Comparison of ENCODE assay signal across 40 mouse cellular contexts in the genomic region with DNA sequence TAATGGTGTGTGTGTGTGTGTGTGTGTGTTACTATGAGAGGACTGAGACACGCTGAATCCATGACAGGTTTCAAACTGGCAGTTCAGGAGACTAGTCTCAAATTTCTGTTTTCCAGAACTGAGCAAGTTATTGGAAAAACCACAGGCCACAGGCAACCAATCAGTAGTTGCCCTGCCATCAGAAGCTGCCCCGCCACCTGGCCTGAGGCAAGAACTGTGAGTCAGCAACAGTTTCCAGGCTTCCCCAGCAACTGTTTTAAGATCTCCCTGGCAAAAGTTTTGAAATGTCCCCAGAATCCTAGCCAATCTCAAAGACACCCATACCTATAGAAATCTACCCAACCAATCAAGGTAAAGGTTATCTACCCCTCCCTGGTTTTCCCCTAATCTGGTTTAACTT. TPM values are rescaled to one million over a fixed set of nuclear protein-coding genes. Genes with fewer than 3 reads are reported as not detected.
"Had no signal": no experiment of that assay in that cellular context is flagged by ENCODE, and none has a peak within 500 bp of the region (broad histone marks: within the 10 kb centered on the region; RNA-seq: fewer than 3 reads in every experiment).

No protein-coding gene starts in this region.

- H3K9me3 ChIP-seq: heart, embryonic 13.5 days; heart, embryonic 15.5 days; hindbrain, embryonic 13.5 days; hindbrain, embryonic 15.5 days; kidney, embryonic 15.5 days; limb, embryonic 10.5 days; limb, embryonic 12.5 days; liver, embryonic 13.5 days had no signal

- DNase-seq: gastrocnemius, postnatal 14 days; gastrocnemius, postnatal 36 days; heart, adult 11 months; heart, adult 2 months; heart, postnatal 14 days; heart, postnatal 36 days; kidney, adult 11 months; kidney, adult 2 months; kidney, adult 9 months; kidney, postnatal 14 days; kidney, postnatal 36 days; liver; liver, embryonic 13.5 days had no signal

- H3K27ac ChIP-seq: heart, adult 2 months; heart, embryonic 13.5 days; heart, embryonic 15.5 days; hindbrain, embryonic 13.5 days; hindbrain, embryonic 15.5 days; hindbrain, postnatal 0 days; kidney, embryonic 15.5 days; kidney, postnatal 0 days; left cerebral cortex, adult 2 months; limb, embryonic 10.5 days; limb, embryonic 12.5 days; liver, embryonic 13.5 days had no signal

- H3K36me3 ChIP-seq: heart, embryonic 13.5 days; heart, embryonic 15.5 days; hindbrain, embryonic 13.5 days; hindbrain, embryonic 15.5 days; kidney, embryonic 15.5 days; limb, embryonic 10.5 days; limb, embryonic 12.5 days; liver, embryonic 13.5 days had no signal

- H3K4me2 ChIP-seq: heart, embryonic 11.5 days; heart, embryonic 13.5 days; heart, embryonic 15.5 days; hindbrain, embryonic 13.5 days; hindbrain, embryonic 15.5 days; kidney, embryonic 15.5 days; limb, embryonic 12.5 days; liver, embryonic 11.5 days; liver, embryonic 13.5 days had no signal

- H3K9ac ChIP-seq: heart, embryonic 13.5 days; heart, embryonic 15.5 days; hindbrain, embryonic 13.5 days; hindbrain, embryonic 15.5 days; kidney, embryonic 15.5 days; limb, embryonic 12.5 days; liver, embryonic 13.5 days had no signal

- ATAC-seq: hindbrain, postnatal 0 days; intestine, embryonic 16.5 days had no signal

- H3K27me3 ChIP-seq: heart, embryonic 13.5 days; heart, embryonic 15.5 days; hindbrain, embryonic 13.5 days; hindbrain, embryonic 15.5 days; kidney, embryonic 15.5 days; limb, embryonic 12.5 days; liver, embryonic 13.5 days had no signal

- H3K4me3 ChIP-seq: heart, adult 2 months; heart, embryonic 13.5 days; heart, embryonic 15.5 days; hindbrain, embryonic 13.5 days; hindbrain, embryonic 15.5 days; kidney, embryonic 15.5 days; left cerebral cortex, adult 2 months; limb, embryonic 10.5 days; limb, embryonic 12.5 days; liver, embryonic 13.5 days had no signal

- H3K4me1 ChIP-seq: heart, embryonic 13.5 days; heart, embryonic 15.5 days; hindbrain, embryonic 13.5 days; hindbrain, embryonic 15.5 days; kidney, embryonic 15.5 days; limb, embryonic 10.5 days; limb, embryonic 12.5 days; liver, embryonic 13.5 days had no signal

RNA-seq across cellular contexts. Expression of a gene that starts 36.5 kb away (rescaled TPM):
- total RNA-seq: gastrocnemius, adult 18-20 months; gastrocnemius, adult 8-10 months; gastrocnemius, postnatal 14 days; gastrocnemius, postnatal 36 days; heart, adult 2 months; heart, postnatal 14 days; heart, postnatal 36 days; hematopoietic stem cell, adult 5-6 weeks; hindbrain, postnatal 0 days; layer of hippocampus, adult 18-20 months; layer of hippocampus, postnatal 10 days; layer of hippocampus, postnatal 25 days; left cerebral cortex, adult 2 months; left cerebral cortex, postnatal 14 days; left cerebral cortex, postnatal 36 days had no signal
- polyA plus RNA-seq: gonadal fat pad, adult 2 months; heart, adult 2 months; heart, embryonic 11.5 days; heart, embryonic 13.5 days; heart, embryonic 15.5 days; heart, postnatal 0 days; hindbrain, embryonic 11.5 days; hindbrain, embryonic 13.5 days; hindbrain, embryonic 15.5 days; hindbrain, postnatal 0 days; intestine, embryonic 14.5 days; kidney, adult 2 months; kidney, embryonic 15.5 days; kidney, postnatal 0 days; limb, embryonic 10.5 days; limb, embryonic 12.5 days; limb, embryonic 14.5 days; liver, embryonic 11.5 days; liver, embryonic 13.5 days had no signal

RNA-seq across cellular contexts. Expression of a gene that starts 53.1 kb away (rescaled TPM):
- total RNA-seq: gastrocnemius, adult 18-20 months; gastrocnemius, adult 8-10 months; gastrocnemius, postnatal 14 days; gastrocnemius, postnatal 36 days; heart, adult 2 months; heart, postnatal 14 days; heart, postnatal 36 days; hematopoietic stem cell, adult 5-6 weeks; hindbrain, postnatal 0 days; layer of hippocampus, adult 18-20 months; layer of hippocampus, postnatal 10 days; layer of hippocampus, postnatal 25 days; left cerebral cortex, adult 2 months; left cerebral cortex, postnatal 14 days; left cerebral cortex, postnatal 36 days had no signal
- polyA plus RNA-seq: gonadal fat pad, adult 2 months; heart, adult 2 months; heart, embryonic 11.5 days; heart, embryonic 13.5 days; heart, embryonic 15.5 days; heart, postnatal 0 days; hindbrain, embryonic 11.5 days; hindbrain, embryonic 13.5 days; hindbrain, embryonic 15.5 days; hindbrain, postnatal 0 days; intestine, embryonic 14.5 days; intestine, embryonic 16.5 days; kidney, adult 2 months; kidney, embryonic 15.5 days; kidney, postnatal 0 days; large intestine, adult 2 months; limb, embryonic 10.5 days; limb, embryonic 12.5 days; limb, embryonic 14.5 days; liver, embryonic 11.5 days; liver, embryonic 13.5 days had no signal
